Mouse (Mus musculus): ENCODE measurements around the gene Cage1. TPM values are rescaled to one million over a fixed set of nuclear protein-coding genes. Genes with fewer than 3 reads are reported as not detected.

Cage1 gene
- total and polyA plus RNA-seq, 3 experiments, result 0.12 to 2.3 (median 1.6) TPM

- no peaks in the 10 kb centered on the region; the same call in 1 of the 2 replicates for H3K36me3 ChIP-seq (ENCODE audit: control insufficient read depth, insufficient read depth, low read length)
- no peak for DNase-seq
- intact Hi-C loops (cut with DNase I), result no loop called here
- no peaks in the 10 kb centered on the region for H3K27me3 ChIP-seq (ENCODE audit: control insufficient read depth, insufficient read depth, low read length)
- H3K4me3 ChIP-seq, result no peak overlapping the region
- no peak overlapping the region for H3K9ac ChIP-seq (ENCODE audit: low read depth, low read length)
- WGBS, result 89% methylated on average over 5 of the region's 5 CpGs
- no peaks in the 10 kb centered on the region for H3K4me1 ChIP-seq (ENCODE audit: control insufficient read depth, insufficient read depth, low read length)
- H3K79me2 ChIP-seq (replicated peaks; ENCODE audit: control insufficient read depth, insufficient read depth, low read length), result no peaks in the 10 kb centered on the region
- no peak overlapping the region for H3K27ac ChIP-seq
- TF ChIP-seq POLR2A (IDR thresholded peaks at IDR 0.05; ENCODE audit: insufficient read depth, low read depth, low read length), result no peak
- no peak for TF ChIP-seq EP300 (IDR thresholded peaks at IDR 0.05; ENCODE audit: insufficient read depth, low read depth, low read length)
- no peak for TF ChIP-seq CTCF (IDR thresholded peaks at IDR 0.05)
These were observed 62.1 kb downstream of the Cage1 start for GRCm38 (mm10) chr13:37974731-37975130.

- TF ChIP-seq CTCF (IDR thresholded peaks at IDR 0.05) (no peak), POLR2A (IDR thresholded peaks at IDR 0.05; ENCODE audit: insufficient read depth, low read depth, low read length) (no peak), EP300 (IDR thresholded peaks at IDR 0.05; ENCODE audit: insufficient read depth, low read depth, low read length) (no peak)
- no peak for DNase-seq
- Histone ChIP-seq H3K79me2 (replicated peaks; ENCODE audit: control insufficient read depth, insufficient read depth, low read length) (no peaks in the 10 kb centered on the region), H3K27me3 (ENCODE audit: control insufficient read depth, insufficient read depth, low read length) (no peaks in the 10 kb centered on the region), H3K4me1 (ENCODE audit: control insufficient read depth, insufficient read depth, low read length) (peaks cover 1% of the 10 kb centered on the region; the same call in 1 of the 2 replicates), H3K9ac (ENCODE audit: low read depth, low read length) (no peak overlapping the region), H3K36me3 (ENCODE audit: control insufficient read depth, insufficient read depth, low read length) (no peaks in the 10 kb centered on the region; the same call in 1 of the 2 replicates), H3K27ac (no peak overlapping the region), H3K4me3 (no peak overlapping the region)
- WGBS, result 83% methylated on average over 6 of the region's 6 CpGs
- intact Hi-C loops (cut with DNase I), result no loop called here
These were observed 62.8 kb downstream of the Cage1 start for GRCm38 (mm10) chr13:37974036-37974435.

GRCm38 (mm10) chr13:37970887-37971530 is 65.9 kb downstream of the Cage1 start:
- Histone ChIP-seq H3K79me2 (replicated peaks; ENCODE audit: control insufficient read depth, insufficient read depth, low read length) (no peaks in the 10 kb centered on the region), H3K9ac (ENCODE audit: low read depth, low read length) (no peak overlapping the region), H3K4me3 (no peak overlapping the region), H3K36me3 (ENCODE audit: control insufficient read depth, insufficient read depth, low read length) (no peaks in the 10 kb centered on the region), H3K27ac (no peak overlapping the region), H3K4me1 (ENCODE audit: control insufficient read depth, insufficient read depth, low read length) (peaks cover 1% of the 10 kb centered on the region; the same call in 1 of the 2 replicates), H3K27me3 (ENCODE audit: control insufficient read depth, insufficient read depth, low read length) (no peaks in the 10 kb centered on the region)
- intact Hi-C loops (cut with DNase I), result no loop called here
- TF ChIP-seq EP300 (IDR thresholded peaks at IDR 0.05; ENCODE audit: insufficient read depth, low read depth, low read length) (no peak), CTCF (IDR thresholded peaks at IDR 0.05) (peak; percentile 45), POLR2A (IDR thresholded peaks at IDR 0.05; ENCODE audit: insufficient read depth, low read depth, low read length) (no peak)
- 58% methylated on average over 11 of the region's 11 CpGs for WGBS
- DNase-seq, result no peak

GRCm38 (mm10) chr13:37969988-37970387 is 66.9 kb downstream of the Cage1 start:
- no peak overlapping the region for H3K4me3 ChIP-seq
- H3K79me2 ChIP-seq (replicated peaks; ENCODE audit: control insufficient read depth, insufficient read depth, low read length), result no peaks in the 10 kb centered on the region
- DNase-seq, result no peak
- no peaks in the 10 kb centered on the region for H3K27me3 ChIP-seq (ENCODE audit: control insufficient read depth, insufficient read depth, low read length)
- 50% methylated on average over 8 of the region's 8 CpGs for WGBS
- no peak overlapping the region for H3K9ac ChIP-seq (ENCODE audit: low read depth, low read length)
- TF ChIP-seq EP300 (IDR thresholded peaks at IDR 0.05; ENCODE audit: insufficient read depth, low read depth, low read length) (no peak), CTCF (IDR thresholded peaks at IDR 0.05) (no peak), POLR2A (IDR thresholded peaks at IDR 0.05; ENCODE audit: insufficient read depth, low read depth, low read length) (no peak)
- intact Hi-C loops (cut with DNase I), result no loop called here
- H3K27ac ChIP-seq, result no peak overlapping the region
- no peaks in the 10 kb centered on the region for H3K36me3 ChIP-seq (ENCODE audit: control insufficient read depth, insufficient read depth, low read length)
- H3K4me1 ChIP-seq (ENCODE audit: control insufficient read depth, insufficient read depth, low read length), result peaks cover 1% of the 10 kb centered on the region; the same call in 1 of the 2 replicates

DNA sequence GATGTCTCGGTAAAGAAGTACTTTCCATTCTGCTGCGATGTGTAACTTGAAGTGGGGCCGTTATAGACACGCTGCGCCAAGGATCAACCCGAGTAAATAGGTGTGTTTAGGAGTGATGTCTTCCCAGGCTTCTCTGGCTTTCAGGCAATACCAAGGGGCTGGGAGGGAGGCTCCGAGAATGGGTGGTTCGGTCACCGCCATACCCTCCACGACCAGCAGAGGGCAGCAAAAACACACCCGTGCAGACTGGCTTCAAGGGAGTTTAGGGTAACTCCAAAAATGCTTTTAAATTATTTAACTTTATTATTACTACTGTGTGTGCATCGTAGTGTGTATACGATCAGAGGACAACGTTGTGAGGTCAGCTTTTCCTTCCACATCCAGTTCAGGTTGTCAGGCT is 67.5 kb downstream of the Cage1 start:
- Histone ChIP-seq H3K79me2 (replicated peaks; ENCODE audit: control insufficient read depth, insufficient read depth, low read length) (no peaks in the 10 kb centered on the region), H3K4me1 (ENCODE audit: control insufficient read depth, insufficient read depth, low read length) (peaks cover 1% of the 10 kb centered on the region; the same call in 1 of the 2 replicates), H3K36me3 (ENCODE audit: control insufficient read depth, insufficient read depth, low read length) (no peaks in the 10 kb centered on the region), H3K27me3 (ENCODE audit: control insufficient read depth, insufficient read depth, low read length) (no peaks in the 10 kb centered on the region), H3K9ac (ENCODE audit: low read depth, low read length) (no peak overlapping the region), H3K4me3 (no peak overlapping the region), H3K27ac (no peak overlapping the region)
- 9% methylated on average over 14 of the region's 14 CpGs for WGBS
- intact Hi-C loops (cut with DNase I), result no loop called here
- DNase-seq, result peak; percentile 77 to 90
- TF ChIP-seq CTCF (IDR thresholded peaks at IDR 0.05) (peak; percentile 98), POLR2A (IDR thresholded peaks at IDR 0.05; ENCODE audit: insufficient read depth, low read depth, low read length) (no peak)

- H3K27ac ChIP-seq, result no peak overlapping the region
- intact Hi-C loops (cut with DNase I), result no loop called here
- no peaks in the 10 kb centered on the region for H3K79me2 ChIP-seq (replicated peaks; ENCODE audit: control insufficient read depth, insufficient read depth, low read length)
- H3K4me1 ChIP-seq (ENCODE audit: control insufficient read depth, insufficient read depth, low read length), result peaks cover 1% of the 10 kb centered on the region; the same call in 1 of the 2 replicates
- H3K36me3 ChIP-seq (ENCODE audit: control insufficient read depth, insufficient read depth, low read length), result no peaks in the 10 kb centered on the region
- no peak for DNase-seq
- no peak overlapping the region for H3K4me3 ChIP-seq
- H3K27me3 ChIP-seq (ENCODE audit: control insufficient read depth, insufficient read depth, low read length), result no peaks in the 10 kb centered on the region
- 67% methylated on average over 10 of the region's 10 CpGs for WGBS
- H3K9ac ChIP-seq (ENCODE audit: low read depth, low read length), result no peak overlapping the region
- TF ChIP-seq EP300 (IDR thresholded peaks at IDR 0.05; ENCODE audit: insufficient read depth, low read depth, low read length), result no peak
- no peak for TF ChIP-seq POLR2A (IDR thresholded peaks at IDR 0.05; ENCODE audit: insufficient read depth, low read depth, low read length)
- TF ChIP-seq CTCF (IDR thresholded peaks at IDR 0.05), result no peak
These were observed 69.3 kb downstream of the Cage1 start for GRCm38 (mm10) chr13:37967565-37967964.

Data from heart, adult 2 months (tissue).